Mouse (Mus musculus) lung, postnatal 0 days (tissue): Measurements from ENCODE around the gene Slc23a2. TPM values are rescaled to one million over a fixed set of nuclear protein-coding genes. Genes with fewer than 3 reads are reported as not detected.

Source experiments
- ATAC-seq: fragments of 200-750 bp; cut with Nextera tagmentation; 2 replicates; pipeline ENCODE4 v1.8.0; 2017; ENCODE audit warnings: moderate library complexity
- DNase-seq: peaks from one replicate; pipeline ENCODE4 v3.0.0-alpha.2; 2016; ENCODE audit warnings: low spot score
- H3K27ac ChIP-seq: fragments of 300-500 bp; sonication (generic); 2 replicates; pipeline ENCODE4 v1.5.1; 2014; ENCODE audit warnings: antibody characterized with exemption, mild to moderate bottlenecking, low read length, mixed read lengths
- H3K27me3 ChIP-seq: fragments of 300-500 bp; sonication (generic); replicated peaks from 2 replicates; pipeline ENCODE4 v1.6.1; 2014; ENCODE audit warnings: low read length, mixed read lengths; ENCODE audit not compliant: insufficient read depth
- H3K36me3 ChIP-seq: fragments of 300-500 bp; sonication (generic); 2 replicates; pipeline ENCODE4 v1.6.1; 2014; ENCODE audit warnings: low read length, mixed read lengths; ENCODE audit not compliant: insufficient read depth
- H3K4me1 ChIP-seq: fragments of 300-500 bp; sonication (generic); 2 replicates; pipeline ENCODE4 v1.6.1; 2014; ENCODE audit warnings: antibody characterized with exemption, low read depth, low read length, mixed read lengths; ENCODE audit not compliant: insufficient read depth
- H3K4me2 ChIP-seq: fragments of 300-500 bp; sonication (generic); replicated peaks from 2 replicates; pipeline ENCODE4 v1.6.1; 2014; ENCODE audit warnings: low read depth, mild to moderate bottlenecking, low read length, moderate library complexity, mixed read lengths
- H3K4me3 ChIP-seq: fragments of 300-500 bp; sonication (generic); 2 replicates; pipeline ENCODE4 v1.5.1; 2014; ENCODE audit warnings: low read depth, low read length
- H3K9ac ChIP-seq: fragments of 300-500 bp; sonication (generic); replicated peaks from 2 replicates; pipeline ENCODE4 v1.6.1; 2014; ENCODE audit warnings: low read depth, mild to moderate bottlenecking
- H3K9me3 ChIP-seq: fragments of 300-500 bp; sonication (generic); 2 replicates; pipeline ENCODE4 v1.6.1; 2016; ENCODE audit warnings: low read length, mixed read lengths
- CTCF ChIP-seq: IDR thresholded peaks from 2 replicates; pipeline ENCODE4 v1.5.1; 2016; ENCODE audit warnings: antibody characterized with exemption, mild to moderate bottlenecking
- EP300 ChIP-seq: IDR thresholded peaks from 2 replicates; pipeline ENCODE4 v1.6.1; 2016; ENCODE audit warnings: antibody characterized with exemption, mild to moderate bottlenecking, control low read depth
- WGBS: fragments of 180-500 bp; shearing (Covaris S2); extraction: QIAGEN DNeasy Blood & Tissue Kit; methylation state at CpG from one replicate; pipeline ENCODE4 v1.1.7; 2014; 5-methylcytosine and 5-hydroxymethylcytosine counted together
- polyA plus RNA-seq: library from polyadenylated mRNA; unstranded; fragments of >200 nt; fragmentation: Nextera tagmentation; extraction: Ambion mirVana; gene quantifications from 2 replicates; pipeline ENCODE4 v1.2.1, GENCODE M21; 2015

The Slc23a2 gene
- polyA plus RNA-seq, 1 experiment from 2014 or later: 35.8 TPM

GRCm38 (mm10) chr2:132139099-132139498 is 5.8 kb downstream of the Slc23a2 start:
- no peak for DNase-seq
- H3K9me3 ChIP-seq: no peaks in the 10 kb centered on the region
- ATAC-seq: no peak
- WGBS: 92% methylated on average over 2 of the region's 2 CpGs
- H3K27me3 ChIP-seq: no peaks in the 10 kb centered on the region
- no peak overlapping the region for H3K27ac ChIP-seq
- H3K4me3 ChIP-seq: no peak overlapping the region
- peak; percentile 54 for TF ChIP-seq CTCF
- TF ChIP-seq EP300: no peak
- no peak overlapping the region for H3K9ac ChIP-seq
- no peaks in the 10 kb centered on the region for H3K36me3 ChIP-seq
- no peaks in the 10 kb centered on the region for H3K4me1 ChIP-seq
- H3K4me2 ChIP-seq: no peak overlapping the region

- H3K27me3 ChIP-seq: no peaks in the 10 kb centered on the region
- H3K4me2 ChIP-seq: no peak overlapping the region
- no peaks in the 10 kb centered on the region for H3K9me3 ChIP-seq
- no peak for TF ChIP-seq EP300
- peak; percentile 67 for TF ChIP-seq CTCF
- WGBS: 81% methylated on average over 8 of the region's 8 CpGs
- H3K4me3 ChIP-seq: no peak overlapping the region
- no peaks in the 10 kb centered on the region for H3K36me3 ChIP-seq
- no peak overlapping the region for H3K9ac ChIP-seq
- no peak for DNase-seq
- ATAC-seq: no peak; the same call in 1 of the 2 replicates
- no peaks in the 10 kb centered on the region; the same call in none of the 2 replicates for H3K4me1 ChIP-seq
- no peak overlapping the region for H3K27ac ChIP-seq
Observed at GRCm38 (mm10) chr2:132135876-132136637, 8.9 kb downstream of the Slc23a2 start.

DNA sequence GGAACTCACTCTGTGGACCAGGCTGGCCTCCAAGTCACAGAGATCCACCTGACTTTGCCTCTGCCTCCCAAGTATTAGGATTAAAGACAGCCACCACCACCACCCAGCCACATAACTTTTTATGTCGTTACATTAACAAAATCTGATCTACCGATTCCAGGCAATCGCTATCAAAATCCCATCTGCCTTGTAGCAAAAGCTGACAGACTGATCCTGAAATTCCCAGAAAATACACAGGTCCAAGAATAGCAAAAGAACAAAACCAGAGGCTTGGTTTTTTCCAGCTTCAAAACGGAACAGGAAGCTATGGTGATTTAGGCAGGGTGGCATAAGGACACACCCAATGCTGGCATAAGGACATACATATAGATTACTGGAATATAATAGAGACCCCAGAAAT is 10.2 kb downstream of the Slc23a2 start:
- Histone ChIP-seq H3K9me3 (no peaks in the 10 kb centered on the region), H3K27ac (no peak overlapping the region), H3K9ac (no peak overlapping the region), H3K4me2 (no peak overlapping the region), H3K4me1 (no peaks in the 10 kb centered on the region; the same call in none of the 2 replicates), H3K27me3 (no peaks in the 10 kb centered on the region), H3K4me3 (no peak overlapping the region), H3K36me3 (no peaks in the 10 kb centered on the region)
- no peak for ATAC-seq
- no peak for DNase-seq
- TF ChIP-seq EP300 (no peak), CTCF (no peak)
- WGBS: 65% methylated on average over 4 of the region's 4 CpGs

DNA sequence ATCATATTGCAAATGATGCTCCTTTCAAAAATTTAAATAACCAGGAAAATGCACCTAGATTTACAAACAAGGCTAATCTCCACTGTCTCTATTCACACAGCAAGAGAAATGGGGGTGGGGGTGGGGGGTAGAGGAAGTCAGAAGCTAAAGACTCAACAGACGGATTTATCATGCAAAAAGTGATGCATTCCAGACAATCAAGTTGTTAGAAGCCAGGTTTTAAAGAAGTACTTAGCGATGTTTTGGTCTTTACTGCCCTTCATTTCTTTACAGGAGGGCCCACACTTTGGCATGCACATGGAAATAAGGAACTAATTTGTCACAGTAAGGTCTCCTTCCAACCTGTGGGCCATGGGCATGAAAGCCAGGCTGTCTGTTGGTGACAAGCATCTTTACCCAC is 11.5 kb downstream of the Slc23a2 start:
- no peaks in the 10 kb centered on the region for H3K36me3 ChIP-seq
- 55% methylated on average over 2 of the region's 2 CpGs for WGBS
- TF ChIP-seq EP300: no peak
- TF ChIP-seq CTCF: no peak
- H3K9me3 ChIP-seq: no peaks in the 10 kb centered on the region
- DNase-seq (no peak), ATAC-seq (no peak)
- H3K4me1 ChIP-seq: no peaks in the 10 kb centered on the region; the same call in none of the 2 replicates
- H3K4me2 ChIP-seq: no peak overlapping the region
- no peak overlapping the region for H3K27ac ChIP-seq
- H3K9ac ChIP-seq: no peak overlapping the region
- H3K4me3 ChIP-seq: no peak overlapping the region
- H3K27me3 ChIP-seq: no peaks in the 10 kb centered on the region

- WGBS: 19% methylated on average over 9 of the region's 9 CpGs
- Histone ChIP-seq H3K4me1 (no peaks in the 10 kb centered on the region; the same call in none of the 2 replicates), H3K4me2 (0 out of 2 replicates have a peak overlapping the region, but pooled peaks have one; percentile 12), H3K9me3 (no peaks in the 10 kb centered on the region), H3K9ac (no peak overlapping the region), H3K27ac (no peak overlapping the region), H3K36me3 (no peaks in the 10 kb centered on the region), H3K27me3 (no peaks in the 10 kb centered on the region), H3K4me3 (no peak overlapping the region)
- TF ChIP-seq CTCF (no peak), EP300 (no peak)
- peak; percentile 74 for DNase-seq
- ATAC-seq: peak; percentile 91
Observed at GRCm38 (mm10) chr2:132131266-132131665, 13.6 kb downstream of the Slc23a2 start.

GRCm38 (mm10) chr2:132129980-132130379 is 14.9 kb downstream of the Slc23a2 start:
- H3K4me3 ChIP-seq: no peak overlapping the region
- no peak for ATAC-seq
- no peak overlapping the region for H3K4me2 ChIP-seq
- DNase-seq: no peak
- H3K27ac ChIP-seq: no peak overlapping the region
- H3K36me3 ChIP-seq: no peaks in the 10 kb centered on the region
- no peaks in the 10 kb centered on the region for H3K9me3 ChIP-seq
- H3K9ac ChIP-seq: no peak overlapping the region
- H3K4me1 ChIP-seq: no peaks in the 10 kb centered on the region; the same call in none of the 2 replicates
- 72% methylated on average over 7 of the region's 7 CpGs for WGBS
- H3K27me3 ChIP-seq: no peaks in the 10 kb centered on the region
- no peak for TF ChIP-seq EP300
- TF ChIP-seq CTCF: no peak
